Mouse (Mus musculus): ENCODE measurements at regions not wholly inside any gene's neighbourhood (a gene's known extent, or its start where the extent isn't known, plus 50 kb on each side); places are given as distances from the start of the nearest gene placed in this dataset.

DNA sequence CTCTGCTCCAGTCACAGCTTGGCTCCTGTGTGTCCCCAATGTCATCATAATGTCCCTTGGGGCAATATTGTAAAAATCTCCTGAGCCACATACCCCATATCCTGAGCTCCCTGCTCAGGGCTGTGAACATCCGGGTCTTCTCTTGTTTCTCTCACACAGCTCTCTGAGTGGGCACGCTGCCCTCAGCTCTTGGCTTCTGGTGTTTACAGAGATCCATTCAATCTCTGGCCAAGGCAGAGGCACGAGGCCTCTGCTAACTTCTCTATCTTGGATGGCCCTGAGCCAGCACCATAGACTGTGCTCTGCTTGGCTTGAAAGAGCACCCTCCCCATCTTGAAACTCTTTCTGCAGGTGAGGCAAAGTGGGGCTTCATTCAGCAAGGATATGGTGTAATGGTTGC lies 238.2 kb downstream of the Gm26897 start:
- Histone ChIP-seq H3K4me3 (ENCODE audit: low read length) (no peak overlapping the region), H3K4me1 (ENCODE audit: insufficient read depth, low read length) (no peaks in the 10 kb centered on the region), H3K9me3 (ENCODE audit: low read length) (0 out of 2 replicates have a peak, but pooled peaks cover 4% of the 10 kb centered on the region), H3K36me3 (ENCODE audit: insufficient read depth, low read length) (no peaks in the 10 kb centered on the region), H3K4me2 (ENCODE audit: low read depth, low read length) (no peak overlapping the region), H3K27me3 (ENCODE audit: insufficient read depth, low read length) (no peaks in the 10 kb centered on the region), H3K9ac (replicated peaks; ENCODE audit: low read length) (no peak overlapping the region), H3K27ac (no peak overlapping the region)
- WGBS, result 45% methylated on average over 3 of the region's 3 CpGs
- peak; percentile 39 for DNase-seq (ENCODE audit: low spot score)
- no peak for TF ChIP-seq CTCF (IDR thresholded peaks at IDR 0.05; ENCODE audit: low read depth)
- ATAC-seq, result no peak

DNA sequence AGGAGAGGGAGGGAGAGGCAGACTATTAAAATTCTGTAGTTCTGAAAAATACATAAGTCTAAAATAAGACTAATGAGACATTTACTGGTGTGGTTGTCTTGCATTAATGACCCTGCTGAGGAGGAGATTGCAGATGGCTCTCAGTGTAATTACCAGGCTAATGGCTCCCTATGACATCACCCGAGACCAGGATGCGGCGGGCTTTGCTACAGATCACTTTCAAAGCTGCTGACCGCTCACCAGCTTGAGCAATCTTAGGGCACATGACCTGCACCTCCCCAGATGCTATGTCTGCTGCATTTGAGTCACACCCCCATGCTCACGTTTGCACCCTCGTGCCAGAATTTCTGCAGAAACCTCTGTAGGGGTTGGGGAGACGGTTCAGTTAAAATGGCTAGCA lies 242.0 kb downstream of the Gm26897 start:
- Histone ChIP-seq H3K27me3 (ENCODE audit: insufficient read depth, low read length) (no peaks in the 10 kb centered on the region), H3K9ac (replicated peaks; ENCODE audit: low read length) (no peak overlapping the region), H3K4me3 (ENCODE audit: low read length) (no peak overlapping the region), H3K9me3 (ENCODE audit: low read length) (0 out of 2 replicates have a peak, but pooled peaks cover 4% of the 10 kb centered on the region), H3K36me3 (ENCODE audit: insufficient read depth, low read length) (no peaks in the 10 kb centered on the region), H3K4me1 (ENCODE audit: insufficient read depth, low read length) (no peaks in the 10 kb centered on the region), H3K4me2 (ENCODE audit: low read depth, low read length) (no peak overlapping the region), H3K27ac (no peak overlapping the region)
- DNase-seq (ENCODE audit: low spot score) (peak; percentile 23), ATAC-seq (no peak)
- no peak for TF ChIP-seq CTCF (IDR thresholded peaks at IDR 0.05; ENCODE audit: low read depth)
- WGBS, result 37% methylated on average over 7 of the region's 7 CpGs

DNA sequence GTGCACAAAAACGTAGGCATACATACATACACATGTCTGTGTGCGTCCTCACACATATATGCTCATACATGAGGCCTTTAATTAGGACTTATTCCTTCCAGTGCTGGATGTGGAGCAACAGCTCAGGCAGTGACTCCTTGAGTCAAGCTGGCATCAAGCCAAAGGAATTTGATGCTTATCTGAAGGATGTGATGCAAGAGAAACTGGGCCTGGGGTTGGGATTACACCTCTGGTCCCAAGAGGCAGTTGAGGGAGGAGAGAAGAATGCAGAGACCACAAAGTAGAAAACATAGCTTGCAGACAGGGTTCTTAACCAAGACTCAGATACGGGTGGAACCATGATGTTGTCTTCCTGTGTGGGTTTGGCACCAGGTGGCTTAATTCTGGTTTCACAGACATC lies 245.9 kb downstream of the Gm26897 start:
- Histone ChIP-seq H3K4me3 (ENCODE audit: low read length) (no peak overlapping the region), H3K36me3 (ENCODE audit: insufficient read depth, low read length) (no peaks in the 10 kb centered on the region), H3K9ac (replicated peaks; ENCODE audit: low read length) (no peak overlapping the region), H3K4me2 (ENCODE audit: low read depth, low read length) (no peak overlapping the region), H3K27ac (no peak overlapping the region), H3K4me1 (ENCODE audit: insufficient read depth, low read length) (no peaks in the 10 kb centered on the region), H3K27me3 (ENCODE audit: insufficient read depth, low read length) (no peaks in the 10 kb centered on the region), H3K9me3 (ENCODE audit: low read length) (0 out of 2 replicates have a peak, but pooled peaks cover 4% of the 10 kb centered on the region)
- TF ChIP-seq CTCF (IDR thresholded peaks at IDR 0.05; ENCODE audit: low read depth), result no peak
- WGBS, result 91% methylated on average over 3 of the region's 3 CpGs
- no peak for ATAC-seq
- no peak for DNase-seq (ENCODE audit: low spot score)

DNA sequence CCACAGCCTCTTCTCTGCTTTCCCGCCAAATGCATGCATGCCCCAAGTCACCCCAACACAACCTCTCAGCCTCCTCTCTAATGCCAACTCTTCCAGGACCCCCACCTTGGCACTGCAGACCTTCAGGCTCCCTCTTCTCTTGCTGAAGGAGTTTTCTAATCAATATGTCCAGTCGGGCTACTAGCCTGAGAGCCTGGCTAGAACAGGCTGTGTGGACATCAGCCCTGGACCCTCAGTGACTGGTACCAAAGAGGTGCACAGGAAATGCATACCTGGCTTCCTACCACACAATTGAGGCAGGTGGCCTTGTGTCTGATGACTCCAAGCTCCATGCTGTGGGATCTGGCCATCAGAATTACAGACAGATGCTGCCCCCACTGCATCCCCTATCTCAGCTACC lies 248.4 kb downstream of the Gm26897 start:
- TF ChIP-seq CTCF (IDR thresholded peaks at IDR 0.05; ENCODE audit: low read depth), result no peak
- Histone ChIP-seq H3K4me3 (ENCODE audit: low read length) (no peak overlapping the region), H3K27me3 (ENCODE audit: insufficient read depth, low read length) (no peaks in the 10 kb centered on the region), H3K4me2 (ENCODE audit: low read depth, low read length) (no peak overlapping the region), H3K27ac (no peak overlapping the region), H3K4me1 (ENCODE audit: insufficient read depth, low read length) (no peaks in the 10 kb centered on the region), H3K36me3 (ENCODE audit: insufficient read depth, low read length) (no peaks in the 10 kb centered on the region), H3K9me3 (ENCODE audit: low read length) (no peaks in the 10 kb centered on the region), H3K9ac (replicated peaks; ENCODE audit: low read length) (no peak overlapping the region)
- 90% methylated on average over 2 of the region's 2 CpGs for WGBS
- no peak for DNase-seq (ENCODE audit: low spot score)
- no peak for ATAC-seq

DNA sequence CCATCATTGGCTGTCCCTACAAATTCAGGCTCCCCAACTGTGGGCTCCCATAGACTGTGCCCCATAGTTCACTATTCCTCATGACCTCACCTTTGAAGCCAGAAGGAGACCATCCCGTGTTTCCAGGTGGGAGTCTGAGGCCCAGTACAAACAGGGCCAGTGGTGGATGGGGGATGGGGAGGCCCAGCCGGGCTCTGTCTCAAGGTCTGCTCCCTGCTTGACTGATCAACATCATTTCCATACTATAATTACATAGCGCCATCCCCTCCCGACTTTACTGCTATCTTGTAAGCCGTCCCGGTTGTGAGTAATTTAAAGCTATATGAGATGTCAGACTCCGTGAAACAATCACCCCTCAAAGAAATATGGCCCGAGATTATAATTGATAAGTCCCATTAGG lies 252.3 kb downstream of the Gm26897 start:
- no peak overlapping the region for H3K27ac ChIP-seq
- H3K9ac ChIP-seq (replicated peaks; ENCODE audit: low read length), result no peak overlapping the region
- H3K36me3 ChIP-seq (ENCODE audit: insufficient read depth, low read length), result no peaks in the 10 kb centered on the region
- no peaks in the 10 kb centered on the region for H3K9me3 ChIP-seq (ENCODE audit: low read length)
- no peaks in the 10 kb centered on the region for H3K27me3 ChIP-seq (ENCODE audit: insufficient read depth, low read length)
- H3K4me1 ChIP-seq (ENCODE audit: insufficient read depth, low read length), result no peaks in the 10 kb centered on the region
- ATAC-seq (no peak), DNase-seq (ENCODE audit: low spot score) (no peak)
- no peak for TF ChIP-seq CTCF (IDR thresholded peaks at IDR 0.05; ENCODE audit: low read depth)
- no peak overlapping the region for H3K4me3 ChIP-seq (ENCODE audit: low read length)
- H3K4me2 ChIP-seq (ENCODE audit: low read depth, low read length), result no peak overlapping the region
- WGBS, result 58% methylated on average over 8 of the region's 8 CpGs

DNA sequence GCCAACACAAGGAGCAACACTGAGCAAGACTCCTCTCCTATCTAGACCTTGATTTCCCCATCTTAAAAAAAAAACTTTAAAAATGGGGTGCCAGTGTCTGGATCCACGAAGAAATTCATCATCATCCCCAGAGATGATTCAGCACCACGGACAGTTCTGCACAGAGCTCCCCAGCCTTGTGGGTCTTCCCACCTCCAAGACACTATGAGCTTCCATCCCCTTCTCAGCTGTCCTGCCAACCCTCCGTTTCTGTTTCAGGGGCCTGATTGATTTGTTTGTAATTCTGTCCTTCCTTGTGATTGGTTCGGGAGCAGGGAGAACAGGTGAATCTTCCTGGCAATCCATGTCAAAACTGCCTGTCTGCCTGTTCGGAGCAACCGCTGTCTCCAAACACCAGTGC lies 253.3 kb downstream of the Gm26897 start:
- Histone ChIP-seq H3K4me1 (ENCODE audit: insufficient read depth, low read length) (no peaks in the 10 kb centered on the region), H3K9me3 (ENCODE audit: low read length) (no peaks in the 10 kb centered on the region), H3K27me3 (ENCODE audit: insufficient read depth, low read length) (no peaks in the 10 kb centered on the region), H3K27ac (no peak overlapping the region), H3K4me2 (ENCODE audit: low read depth, low read length) (no peak overlapping the region), H3K9ac (replicated peaks; ENCODE audit: low read length) (no peak overlapping the region), H3K36me3 (ENCODE audit: insufficient read depth, low read length) (no peaks in the 10 kb centered on the region), H3K4me3 (ENCODE audit: low read length) (no peak overlapping the region)
- 57% methylated on average over 6 of the region's 6 CpGs for WGBS
- DNase-seq (ENCODE audit: low spot score), result no peak
- no peak for TF ChIP-seq CTCF (IDR thresholded peaks at IDR 0.05; ENCODE audit: low read depth)
- no peak for ATAC-seq

DNA sequence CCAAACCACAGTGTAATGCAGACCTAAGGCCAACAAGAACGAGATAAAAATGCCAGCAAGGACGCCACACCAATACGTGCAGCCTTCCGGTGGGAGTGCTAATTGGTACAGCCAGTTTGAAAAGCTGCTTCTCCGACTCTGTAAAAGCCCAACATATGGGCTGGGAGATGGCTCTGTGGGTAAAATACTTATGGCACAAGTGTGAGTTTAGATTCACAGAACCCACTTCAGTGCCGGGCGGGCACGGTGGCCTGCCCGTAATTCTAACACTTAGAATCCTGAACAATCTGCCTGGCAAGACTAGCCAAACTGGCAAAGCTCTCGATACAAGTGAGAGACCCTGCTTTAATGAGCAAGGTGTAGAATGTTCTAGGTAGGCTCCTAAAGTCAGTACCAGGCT lies 258.1 kb downstream of the Gm26897 start:
- no peak for DNase-seq (ENCODE audit: low spot score)
- Histone ChIP-seq H3K27ac (no peak overlapping the region), H3K4me2 (ENCODE audit: low read depth, low read length) (no peak overlapping the region), H3K4me1 (ENCODE audit: insufficient read depth, low read length) (no peaks in the 10 kb centered on the region), H3K27me3 (ENCODE audit: insufficient read depth, low read length) (no peaks in the 10 kb centered on the region), H3K9ac (replicated peaks; ENCODE audit: low read length) (no peak overlapping the region), H3K9me3 (ENCODE audit: low read length) (no peaks in the 10 kb centered on the region), H3K36me3 (ENCODE audit: insufficient read depth, low read length) (no peaks in the 10 kb centered on the region), H3K4me3 (ENCODE audit: low read length) (no peak overlapping the region)
- 87% methylated on average over 10 of the region's 10 CpGs for WGBS
- no peak for TF ChIP-seq CTCF (IDR thresholded peaks at IDR 0.05; ENCODE audit: low read depth)
- no peak for ATAC-seq
